Mouse (Mus musculus): ENCODE results near the gene Zkscan4.

Zkscan4 gene

GRCm38 (mm10) chr13:21530136-21530535, 51.4 kb downstream of the Zkscan4 start:
- no peak for DNase-seq

- peak; percentile 85 to 91 for DNase-seq
Observed at GRCm38 (mm10) chr13:21530781-21531201, 52.1 kb downstream of the Zkscan4 start, which contains the start of gene Zkscan8. Gene Zkscan8, minus strand, starts transcription at chr13:21531120.
